Mouse (Mus musculus) frontal cortex, postnatal 14 days (tissue): ENCODE data around the gene Gm17428.
A peak's percentile ranks its signal among the peaks of the same experiment; 100 is the strongest.
"Not testable (repeated sequence)": the region's sequence is repeated elsewhere in the genome, so short reads cannot be mapped to it uniquely, and the experiment has no call there.

ENCODE experiments used
- DNase-seq, 2 experiments: peaks; one replicate each; pipeline ENCODE4 v3.0.0; 2022; ENCODE audit warnings: low spot score in 2 of 2

Gene Gm17428

GRCm38 (mm10) chr14:54988882-54989281, 12.1 kb downstream of the Gm17428 start:
- DNase-seq = no peak

- no peak for DNase-seq
Observed at GRCm38 (mm10) chr14:54989886-54990441, 13.2 kb downstream of the Gm17428 start.

- DNase-seq = no peak
Observed at GRCm38 (mm10) chr14:54992196-54992595, 15.5 kb downstream of the Gm17428 start.

GRCm38 (mm10) chr14:54993636-54994035, 16.9 kb downstream of the Gm17428 start:
- DNase-seq = no peak

GRCm38 (mm10) chr14:54994136-54994868, 17.6 kb downstream of the Gm17428 start, which contains the start of gene Myh7:
Gene Myh7, minus strand, starts transcription at chr14:54994626.
- DNase-seq = no peak

- DNase-seq = no peak
Observed at GRCm38 (mm10) chr14:54994869-54995186, 18.1 kb downstream of the Gm17428 start.

GRCm38 (mm10) chr14:54995457-54996138, 18.9 kb downstream of the Gm17428 start:
- peak; percentile 51 for DNase-seq

GRCm38 (mm10) chr14:54996793-54997192, 20.1 kb downstream of the Gm17428 start:
- no peak for DNase-seq

GRCm38 (mm10) chr14:54997297-54997696, 20.6 kb downstream of the Gm17428 start:
- DNase-seq = no peak

GRCm38 (mm10) chr14:54998680-54999079, 21.9 kb downstream of the Gm17428 start:
- DNase-seq = no peak

- not testable (repeated sequence) for DNase-seq
Observed at GRCm38 (mm10) chr14:54999868-55000267, 23.1 kb downstream of the Gm17428 start.

- DNase-seq = no peak
Observed at GRCm38 (mm10) chr14:55000814-55001213, 24.1 kb downstream of the Gm17428 start.

- no peak for DNase-seq
Observed at GRCm38 (mm10) chr14:55001446-55001845, 24.7 kb downstream of the Gm17428 start.

- no peak for DNase-seq
Observed at GRCm38 (mm10) chr14:55001938-55002686, 25.4 kb downstream of the Gm17428 start.

GRCm38 (mm10) chr14:55002687-55003120, 26.0 kb downstream of the Gm17428 start:
- DNase-seq = no peak

- no peak for DNase-seq
Observed at GRCm38 (mm10) chr14:55003878-55004855, 27.4 kb downstream of the Gm17428 start.

- DNase-seq = no peak
Observed at GRCm38 (mm10) chr14:55005506-55005905, 28.8 kb downstream of the Gm17428 start.

GRCm38 (mm10) chr14:55005967-55006366, 29.2 kb downstream of the Gm17428 start:
- no peak for DNase-seq

- no peak for DNase-seq
Observed at GRCm38 (mm10) chr14:55006541-55006940, 29.8 kb downstream of the Gm17428 start.

- no peak for DNase-seq
Observed at GRCm38 (mm10) chr14:55007120-55007908, 30.6 kb downstream of the Gm17428 start.
